In genomic region chr17:49726976-49727375, GRCm38 (mm10) we compare ENCODE assay signal across 18 mouse cellular contexts.
A peak's percentile ranks its signal among the peaks of the same experiment; 100 is the strongest.
DNase-seq lines count a peak whose midpoint lies in the region; ATAC-seq and TF ChIP-seq lines count a peak whose summit lies in the region.
"Had no signal": no experiment of that assay in that cellular context is flagged by ENCODE, and none has a peak within 500 bp of the region (broad histone marks: within the 10 kb centered on the region; RNA-seq: fewer than 3 reads in every experiment).

No protein-coding gene starts in this region.

- H3K9ac ChIP-seq in lung, embryonic 15.5 days, result no peak overlapping the region
- no peak overlapping the region for H3K9ac ChIP-seq in stomach, embryonic 16.5 days (ENCODE audit: low read length)
- no peak overlapping the region for H3K9ac ChIP-seq in liver, embryonic 11.5 days (ENCODE audit: low read depth, low read length)
- H3K9ac ChIP-seq: forebrain, embryonic 13.5 days; hindbrain, embryonic 13.5 days had no signal

- no peaks in the 10 kb centered on the region for H3K9me3 ChIP-seq in heart, embryonic 10.5 days
- no peaks in the 10 kb centered on the region for H3K9me3 ChIP-seq in lung, embryonic 15.5 days
- H3K9me3 ChIP-seq in stomach, embryonic 16.5 days (replicated peaks; ENCODE audit: control insufficient read depth, low read length), result peaks cover 3% of the 10 kb centered on the region; the same call in 1 of the 2 replicates
- H3K9me3 ChIP-seq in liver, embryonic 11.5 days (ENCODE audit: control insufficient read depth, low read length), result no peaks in the 10 kb centered on the region
- H3K9me3 ChIP-seq: embryonic facial prominence, embryonic 10.5 days; forebrain, embryonic 13.5 days; hindbrain, embryonic 13.5 days had no signal

- DNase-seq in heart, embryonic 10.5 days (ENCODE audit: low spot score), result peak; percentile 39
- no peak for DNase-seq in heart, postnatal 4 days
- peak; percentile 75 for DNase-seq in kidney, adult 2 months
- no peak for DNase-seq in kidney, postnatal 4 days
- DNase-seq in lung, postnatal 4 days, result no peak
- no peak for DNase-seq in liver, embryonic 11.5 days (ENCODE audit: low spot score)
- DNase-seq: adrenal gland, adult 2 months; adrenal gland, postnatal 36 days; cerebellum, adult 2 months; cerebellum, postnatal 10 days; gastrocnemius, postnatal 36 days; heart, adult 11 months; heart, postnatal 10 days had no signal

- H3K36me3 ChIP-seq in heart, embryonic 10.5 days, result no peaks in the 10 kb centered on the region
- H3K36me3 ChIP-seq in kidney, adult 2 months (ENCODE audit: control insufficient read depth, insufficient read depth, low read length), result no peaks in the 10 kb centered on the region
- no peaks in the 10 kb centered on the region for H3K36me3 ChIP-seq in lung, embryonic 15.5 days
- no peaks in the 10 kb centered on the region for H3K36me3 ChIP-seq in stomach, embryonic 16.5 days (ENCODE audit: control insufficient read depth, insufficient read depth, low read length)
- no peaks in the 10 kb centered on the region for H3K36me3 ChIP-seq in liver, embryonic 11.5 days (ENCODE audit: control insufficient read depth, insufficient read depth, low read length)
- H3K36me3 ChIP-seq: embryonic facial prominence, embryonic 10.5 days; hindbrain, embryonic 13.5 days had no signal

- no peak for TF ChIP-seq CTCF in kidney, adult 2 months (conservative IDR thresholded peaks at IDR 0.05; ENCODE audit: insufficient read depth, insufficient read length, low read depth, low read length)

- H3K4me2 ChIP-seq in lung, embryonic 15.5 days, result no peak overlapping the region
- no peak overlapping the region; the same call in 1 of the 2 replicates for H3K4me2 ChIP-seq in stomach, embryonic 16.5 days (ENCODE audit: low read depth, low read length)
- H3K4me2 ChIP-seq in liver, embryonic 11.5 days, result no peak overlapping the region
- H3K4me2 ChIP-seq: forebrain, embryonic 13.5 days; hindbrain, embryonic 13.5 days had no signal

- no peak for ATAC-seq in lung, embryonic 15.5 days (ENCODE audit: borderline replicate concordance, extremely low read depth, low FRiP score, low TSS enrichment)
- no peak; the same call in 1 of the 2 replicates for ATAC-seq in stomach, embryonic 16.5 days (ENCODE audit: insufficient read depth, low FRiP score)
- no peak for ATAC-seq in liver, embryonic 11.5 days (replicated peaks; ENCODE audit: low FRiP score)
- ATAC-seq: forebrain, embryonic 13.5 days had no signal

- no peak for TF ChIP-seq POLR2A in kidney, adult 2 months (IDR thresholded peaks at IDR 0.05; ENCODE audit: low read depth, low read length)

- WGBS in heart, embryonic 10.5 days, result 74% methylated on average over 4 of the region's 4 CpGs
- 45% methylated on average over 4 of the region's 4 CpGs for WGBS in kidney, adult 2 months
- 36% methylated on average over 4 of the region's 4 CpGs for WGBS in lung, embryonic 15.5 days
- WGBS in stomach, embryonic 16.5 days, result 56% methylated on average over 4 of the region's 4 CpGs
- 85% methylated on average over 4 of the region's 4 CpGs for WGBS in liver, embryonic 11.5 days

- no peaks in the 10 kb centered on the region for H3K4me1 ChIP-seq in heart, embryonic 10.5 days
- peaks cover 19% of the 10 kb centered on the region for H3K4me1 ChIP-seq in kidney, adult 2 months (ENCODE audit: control insufficient read depth, insufficient read depth, low read length)
- H3K4me1 ChIP-seq in lung, embryonic 15.5 days, result peaks cover 18% of the 10 kb centered on the region
- H3K4me1 ChIP-seq in stomach, embryonic 16.5 days (ENCODE audit: control insufficient read depth, insufficient read depth, low read length), result 0 out of 2 replicates have a peak, but pooled peaks cover 8% of the 10 kb centered on the region
- H3K4me1 ChIP-seq in liver, embryonic 11.5 days (replicated peaks; ENCODE audit: control insufficient read depth, insufficient read depth, low read length), result no peaks in the 10 kb centered on the region
- H3K4me1 ChIP-seq: forebrain, embryonic 13.5 days; hindbrain, embryonic 13.5 days had no signal

- no peak overlapping the region for H3K27ac ChIP-seq in heart, embryonic 10.5 days
- H3K27ac ChIP-seq in kidney, adult 2 months (ENCODE audit: insufficient read depth, low read depth, low read length), result peak overlapping the region; percentile 79
- H3K27ac ChIP-seq in lung, embryonic 15.5 days, result peak overlapping the region; percentile 71
- peak overlapping the region; percentile 74 for H3K27ac ChIP-seq in stomach, embryonic 16.5 days (ENCODE audit: low read length)
- no peak overlapping the region for H3K27ac ChIP-seq in liver, embryonic 11.5 days (ENCODE audit: low read depth, low read length)
- H3K27ac ChIP-seq: embryonic facial prominence, embryonic 10.5 days; forebrain, embryonic 13.5 days; hindbrain, embryonic 13.5 days had no signal

- no peaks in the 10 kb centered on the region for H3K27me3 ChIP-seq in heart, embryonic 10.5 days (ENCODE audit: insufficient read depth, poor library complexity, severe bottlenecking)
- no peaks in the 10 kb centered on the region for H3K27me3 ChIP-seq in kidney, adult 2 months (replicated peaks; ENCODE audit: control insufficient read depth, insufficient read depth, low read length)
- no peaks in the 10 kb centered on the region for H3K27me3 ChIP-seq in lung, embryonic 15.5 days
- no peaks in the 10 kb centered on the region for H3K27me3 ChIP-seq in stomach, embryonic 16.5 days (ENCODE audit: control insufficient read depth, insufficient read depth, low read length)
- H3K27me3 ChIP-seq in liver, embryonic 11.5 days (replicated peaks; ENCODE audit: control insufficient read depth, insufficient read depth, low read length), result no peaks in the 10 kb centered on the region
- H3K27me3 ChIP-seq: forebrain, embryonic 13.5 days; hindbrain, embryonic 13.5 days had no signal

- no peak overlapping the region for H3K4me3 ChIP-seq in heart, embryonic 10.5 days
- H3K4me3 ChIP-seq in kidney, adult 2 months (ENCODE audit: insufficient read depth, low read depth, low read length), result no peak overlapping the region
- no peak overlapping the region for H3K4me3 ChIP-seq in lung, embryonic 15.5 days
- H3K4me3 ChIP-seq in stomach, embryonic 16.5 days (replicated peaks; ENCODE audit: low read length), result no peak overlapping the region
- no peak overlapping the region for H3K4me3 ChIP-seq in liver, embryonic 11.5 days (ENCODE audit: low read depth, low read length)
- H3K4me3 ChIP-seq: embryonic facial prominence, embryonic 10.5 days; forebrain, embryonic 13.5 days; hindbrain, embryonic 13.5 days had no signal

Comparison
In these comparisons a context has a peak if more than half of its experiments do, and no peak if none do; other contexts are left out.
1. DNase-seq: peak in heart, embryonic 10.5 days (single experiment) and kidney, adult 2 months (single experiment); none in heart, postnatal 4 days (single experiment), kidney, postnatal 4 days (0 of 2), lung, postnatal 4 days (0 of 2) and liver, embryonic 11.5 days (single experiment).
2. H3K27ac ChIP-seq: peak in kidney, adult 2 months (single experiment), lung, embryonic 15.5 days (single experiment) and stomach, embryonic 16.5 days (single experiment); none in heart, embryonic 10.5 days (single experiment) and liver, embryonic 11.5 days (single experiment).